Mouse (Mus musculus): ENCODE data around the gene Npc1l1. TPM values are rescaled to one million over a fixed set of nuclear protein-coding genes. Genes with fewer than 3 reads are reported as not detected.

The Npc1l1 gene
- 0.10 and 0.11 TPM in 2 replicates for polyA plus RNA-seq (2015; fragmentation: Nextera tagmentation; extraction: Ambion mirVana)

DNA sequence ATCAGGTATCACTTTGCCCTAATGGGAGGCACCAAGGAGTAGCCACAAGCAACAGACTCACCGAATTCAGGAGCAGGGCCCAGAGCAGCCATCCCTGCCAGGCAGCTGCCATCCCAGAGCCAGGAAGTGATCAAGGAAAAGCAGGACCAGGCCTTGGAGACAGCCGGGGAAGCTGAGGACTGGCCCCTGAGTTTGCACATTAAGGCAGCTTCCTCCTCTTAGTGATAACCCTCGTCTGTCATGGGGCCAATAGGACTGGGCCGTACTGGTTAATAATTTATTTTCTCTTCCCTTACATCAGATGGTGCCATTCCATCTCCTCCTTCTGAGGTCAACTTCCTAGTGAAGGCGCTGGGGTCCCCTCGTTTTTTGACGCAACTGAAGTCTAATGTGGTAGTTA is at the start of gene Npc1l1:
Gene Npc1l1, minus strand, starts transcription at position 132 of the 400 bp plus-strand sequence.
- ATAC-seq (replicated peaks; ENCODE audit: low FRiP score, low read depth): no peak
- Histone ChIP-seq H3K9ac (ENCODE audit: low read depth, low read length) (no peak within 1 kb of the TSS), H3K27ac (no peak within 1 kb of the TSS), H3K4me1 (replicated peaks; ENCODE audit: insufficient read depth, low read length) (no peaks in the 10 kb centered on the region), H3K9me3 (replicated peaks; ENCODE audit: low read length) (no peaks in the 10 kb centered on the region), H3K27me3 (ENCODE audit: insufficient read depth, low read length) (no peaks in the 10 kb centered on the region), H3K4me2 (ENCODE audit: low read length) (no peak within 1 kb of the TSS), H3K4me3 (replicated peaks; ENCODE audit: low read depth, low read length) (no peak within 1 kb of the TSS), H3K36me3 (ENCODE audit: insufficient read depth, low read length) (no peaks in the 10 kb centered on the region)
- DNase-seq (ENCODE audit: low spot score): no peak
- 69% methylated on average over 7 of the region's 7 CpGs for WGBS
- TF ChIP-seq CTCF (IDR thresholded peaks at IDR 0.05; ENCODE audit: low read depth): no peak

DNA sequence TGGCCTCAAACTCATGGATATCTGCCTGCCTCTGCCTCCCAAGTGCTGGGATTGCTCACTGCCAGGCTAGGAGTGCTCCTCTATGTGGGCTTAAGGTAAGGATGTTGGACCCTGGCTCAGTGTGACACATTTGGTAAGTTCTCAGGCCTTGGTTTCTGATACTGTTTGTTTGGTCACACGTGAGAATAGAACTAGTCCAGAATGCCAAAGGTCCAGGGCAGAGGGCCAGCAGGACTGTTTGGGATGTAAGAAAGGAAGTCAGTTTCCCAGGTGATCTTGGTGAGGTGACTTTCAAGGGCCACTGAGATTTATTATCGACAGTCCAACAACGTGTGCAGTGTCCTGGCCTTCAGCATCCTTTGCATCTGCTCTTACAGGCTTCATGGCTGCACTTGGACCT is 46.5 kb upstream of the Npc1l1 start:
- Histone ChIP-seq H3K4me2 (ENCODE audit: low read length) (no peak overlapping the region), H3K4me3 (replicated peaks; ENCODE audit: low read depth, low read length) (no peak overlapping the region), H3K9ac (ENCODE audit: low read depth, low read length) (no peak overlapping the region), H3K27me3 (ENCODE audit: insufficient read depth, low read length) (no peaks in the 10 kb centered on the region), H3K27ac (no peak overlapping the region), H3K9me3 (replicated peaks; ENCODE audit: low read length) (no peaks in the 10 kb centered on the region), H3K36me3 (ENCODE audit: insufficient read depth, low read length) (peaks cover 7% of the 10 kb centered on the region; the same call in 1 of the 2 replicates), H3K4me1 (replicated peaks; ENCODE audit: insufficient read depth, low read length) (peaks cover 7% of the 10 kb centered on the region)
- whole genome bisulfite sequencing: 71% methylated on average over 3 of the region's 3 CpGs
- no peak for ATAC-seq (replicated peaks; ENCODE audit: low FRiP score, low read depth)
- DNase-seq (ENCODE audit: low spot score): no peak
- TF ChIP-seq CTCF (IDR thresholded peaks at IDR 0.05; ENCODE audit: low read depth): no peak

DNA sequence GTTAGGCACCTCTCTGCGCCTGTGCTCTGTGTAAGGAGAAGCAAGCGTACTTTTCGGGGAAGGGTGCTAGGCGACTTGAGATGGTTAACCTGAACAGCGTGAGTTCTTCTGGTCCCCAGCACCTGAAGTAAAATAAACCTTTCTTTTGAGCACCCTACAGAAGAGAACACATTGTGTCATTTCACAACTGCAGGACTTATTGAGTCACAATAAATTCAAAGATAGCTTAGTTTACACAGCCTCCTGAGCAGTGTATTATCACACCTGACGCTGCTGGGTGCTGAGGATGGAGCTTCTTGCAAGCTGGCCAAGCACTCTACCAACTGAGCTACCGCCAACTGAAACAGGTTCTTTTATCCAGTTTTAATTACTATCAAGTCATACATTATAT is 45.1 kb upstream of the Npc1l1 start:
- Histone ChIP-seq H3K27me3 (ENCODE audit: insufficient read depth, low read length) (no peaks in the 10 kb centered on the region), H3K9ac (ENCODE audit: low read depth, low read length) (peak overlapping the region; percentile 25; the same call in 1 of the 2 replicates), H3K36me3 (ENCODE audit: insufficient read depth, low read length) (peaks cover 16% of the 10 kb centered on the region), H3K4me2 (ENCODE audit: low read length) (peak overlapping the region; percentile 87), H3K4me1 (replicated peaks; ENCODE audit: insufficient read depth, low read length) (peaks cover 7% of the 10 kb centered on the region), H3K9me3 (replicated peaks; ENCODE audit: low read length) (no peaks in the 10 kb centered on the region), H3K27ac (peak overlapping the region; percentile 54; the same call in 1 of the 2 replicates), H3K4me3 (replicated peaks; ENCODE audit: low read depth, low read length) (peak overlapping the region; percentile 83; the same call in 1 of the 2 replicates)
- no peak for TF ChIP-seq CTCF (IDR thresholded peaks at IDR 0.05; ENCODE audit: low read depth)
- 23% methylated on average over 7 of the region's 7 CpGs for WGBS
- ATAC-seq (replicated peaks; ENCODE audit: low FRiP score, low read depth): peak; percentile 1; the same call in 1 of the 2 replicates
- DNase-seq (ENCODE audit: low spot score): no peak

DNA sequence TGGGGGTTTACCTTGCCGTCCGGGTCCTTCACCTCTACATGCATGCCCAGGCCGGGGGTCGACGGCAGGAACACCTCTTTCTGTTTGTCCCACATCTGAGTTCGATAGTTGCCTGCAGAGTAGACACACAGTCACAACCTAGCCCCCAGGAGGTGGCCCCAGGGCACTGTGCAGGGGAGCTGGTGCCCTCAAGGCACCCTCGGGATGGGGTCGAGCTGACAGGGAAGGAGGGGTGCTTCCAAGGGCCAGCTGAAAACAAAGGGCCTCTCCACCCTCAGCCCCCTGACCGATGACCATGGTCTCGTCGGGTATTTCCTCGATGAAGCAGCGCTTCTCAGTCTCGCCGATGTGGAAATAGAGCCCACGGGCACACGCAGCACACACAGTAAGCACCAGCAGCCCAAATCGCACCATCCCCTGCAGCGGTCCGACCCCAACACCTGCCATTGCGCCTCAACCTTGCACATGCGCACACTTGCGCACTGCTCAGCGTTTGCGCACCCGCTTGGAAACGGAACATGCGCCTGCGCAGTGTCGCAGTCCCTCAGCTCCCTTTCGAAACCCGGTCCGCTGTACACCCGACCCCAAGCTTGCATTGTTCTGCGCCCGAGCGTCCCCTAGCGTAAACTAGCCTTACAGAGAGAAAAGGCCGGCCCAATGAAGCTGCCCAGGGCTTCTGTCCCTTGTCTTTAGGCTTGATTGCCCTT is 44.6 kb upstream of the Npc1l1 start, which contains the start of gene Tmed4:
Gene Tmed4, minus strand, starts transcription at position 484 of the 707 bp plus-strand sequence.
- peak within 1 kb of the TSS; percentile 83 for H3K4me3 ChIP-seq (replicated peaks; ENCODE audit: low read depth, low read length)
- H3K36me3 ChIP-seq (ENCODE audit: insufficient read depth, low read length): peaks cover 16% of the 10 kb centered on the region
- TF ChIP-seq CTCF (IDR thresholded peaks at IDR 0.05; ENCODE audit: low read depth): peak; percentile 85
- peak within 1 kb of the TSS; percentile 54 for H3K27ac ChIP-seq
- peak; percentile 99 for DNase-seq (ENCODE audit: low spot score)
- H3K9ac ChIP-seq (ENCODE audit: low read depth, low read length): peak within 1 kb of the TSS; percentile 85
- H3K4me2 ChIP-seq (ENCODE audit: low read length): peak within 1 kb of the TSS; percentile 87
- peaks cover 7% of the 10 kb centered on the region for H3K4me1 ChIP-seq (replicated peaks; ENCODE audit: insufficient read depth, low read length)
- H3K27me3 ChIP-seq (ENCODE audit: insufficient read depth, low read length): no peaks in the 10 kb centered on the region
- WGBS: under 1% methylated on average over 39 of the region's 39 CpGs
- ATAC-seq (replicated peaks; ENCODE audit: low FRiP score, low read depth): peak; percentile 95
- no peaks in the 10 kb centered on the region for H3K9me3 ChIP-seq (replicated peaks; ENCODE audit: low read length)

DNA sequence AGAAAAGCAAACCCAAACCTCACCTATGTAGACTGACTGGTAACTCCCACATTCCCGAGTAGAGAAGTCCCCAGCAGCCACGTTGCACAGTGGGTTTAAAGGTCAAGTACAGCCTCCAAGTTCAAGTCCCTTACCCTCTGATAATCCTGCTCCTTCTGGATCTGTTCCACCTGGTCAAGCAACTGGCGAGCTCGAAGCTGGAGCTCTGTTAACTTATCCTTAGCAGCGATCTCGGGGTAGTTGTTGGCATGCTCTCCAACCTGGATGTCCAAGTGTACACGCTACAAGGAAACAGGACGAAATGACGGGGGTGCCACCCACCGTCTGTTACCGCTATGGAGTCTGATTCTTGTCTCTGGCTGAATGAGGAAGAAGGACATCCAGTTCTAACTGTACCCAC is 43.7 kb upstream of the Npc1l1 start:
- Histone ChIP-seq H3K4me1 (replicated peaks; ENCODE audit: insufficient read depth, low read length) (peaks cover 7% of the 10 kb centered on the region), H3K4me3 (replicated peaks; ENCODE audit: low read depth, low read length) (peak overlapping the region; percentile 83), H3K4me2 (ENCODE audit: low read length) (peak overlapping the region; percentile 87), H3K9me3 (replicated peaks; ENCODE audit: low read length) (no peaks in the 10 kb centered on the region), H3K27me3 (ENCODE audit: insufficient read depth, low read length) (no peaks in the 10 kb centered on the region), H3K36me3 (ENCODE audit: insufficient read depth, low read length) (peaks cover 16% of the 10 kb centered on the region), H3K27ac (peak overlapping the region; percentile 54; the same call in 1 of the 2 replicates), H3K9ac (ENCODE audit: low read depth, low read length) (peak overlapping the region; percentile 85)
- no peak for TF ChIP-seq CTCF (IDR thresholded peaks at IDR 0.05; ENCODE audit: low read depth)
- no peak for ATAC-seq (replicated peaks; ENCODE audit: low FRiP score, low read depth)
- WGBS: 34% methylated on average over 11 of the region's 11 CpGs
- DNase-seq (ENCODE audit: low spot score): peak; percentile 11

DNA sequence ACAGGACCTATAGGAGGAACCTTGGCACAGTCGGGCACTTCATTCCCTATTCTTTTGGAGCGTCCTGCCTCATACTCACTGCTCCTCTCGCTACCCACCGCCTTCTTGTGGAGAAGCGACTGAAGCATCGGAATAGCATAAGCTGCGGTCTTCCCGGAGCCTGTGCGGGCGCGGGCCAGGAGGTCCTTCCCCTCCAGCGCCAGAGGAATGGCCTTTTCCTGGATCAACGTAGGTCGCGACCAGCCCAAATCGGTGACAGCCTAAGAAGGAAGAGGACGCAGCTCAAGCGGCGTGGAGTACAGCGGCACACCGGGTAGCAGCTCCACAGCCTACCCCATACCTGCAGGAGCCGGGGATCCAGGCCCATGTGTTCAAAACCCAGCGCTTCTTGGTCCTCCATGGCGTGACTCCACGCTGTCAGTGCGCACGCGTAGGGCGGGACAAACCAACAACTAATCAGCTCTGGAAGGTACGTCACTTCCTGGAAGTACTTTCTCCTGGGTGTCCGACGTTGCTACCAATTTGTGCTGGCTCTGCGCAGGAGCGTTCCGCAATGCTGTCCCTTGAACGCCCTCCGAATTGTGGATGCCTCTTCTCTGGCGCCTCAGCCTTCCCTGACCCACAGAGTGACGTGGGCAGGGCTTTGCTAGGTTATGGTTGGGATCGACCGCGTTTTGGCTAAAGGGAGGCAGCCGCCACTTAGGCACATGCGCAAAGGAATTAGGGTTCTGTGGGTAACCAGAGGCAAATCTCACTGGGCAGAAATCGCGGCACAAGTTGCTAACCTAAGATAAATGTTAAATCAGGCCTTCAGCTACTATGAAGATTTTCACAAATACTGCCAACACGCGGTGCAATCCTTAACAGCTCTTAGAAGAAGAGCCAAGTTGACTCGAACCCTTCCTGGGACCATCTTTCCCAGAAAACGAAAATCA is 37.6 kb upstream of the Npc1l1 start, which contains the start of gene Ddx56:
Gene Ddx56, minus strand, starts transcription at position 453 of the 935 bp plus-strand sequence.
- peak within 1 kb of the TSS; percentile 92 for H3K27ac ChIP-seq
- DNase-seq (ENCODE audit: low spot score): peak; percentile 98
- no peaks in the 10 kb centered on the region for H3K9me3 ChIP-seq (replicated peaks; ENCODE audit: low read length)
- peaks cover 8% of the 10 kb centered on the region for H3K4me1 ChIP-seq (replicated peaks; ENCODE audit: insufficient read depth, low read length)
- ATAC-seq (replicated peaks; ENCODE audit: low FRiP score, low read depth): peak; percentile 98
- H3K36me3 ChIP-seq (ENCODE audit: insufficient read depth, low read length): peaks cover 39% of the 10 kb centered on the region
- peak within 1 kb of the TSS; percentile 91 for H3K9ac ChIP-seq (ENCODE audit: low read depth, low read length)
- H3K4me3 ChIP-seq (replicated peaks; ENCODE audit: low read depth, low read length): peak within 1 kb of the TSS; percentile 98
- H3K27me3 ChIP-seq (ENCODE audit: insufficient read depth, low read length): no peaks in the 10 kb centered on the region
- H3K4me2 ChIP-seq (ENCODE audit: low read length): peak within 1 kb of the TSS; percentile 91
- WGBS: 2% methylated on average over 50 of the region's 50 CpGs
- TF ChIP-seq CTCF (IDR thresholded peaks at IDR 0.05; ENCODE audit: low read depth): no peak
